Mouse (Mus musculus): Measurements from ENCODE around the gene Ankrd63. TPM values are rescaled to one million over a fixed set of nuclear protein-coding genes. Genes with fewer than 3 reads are reported as not detected.

Gene Ankrd63
- total and polyA plus RNA-seq, 3 experiments, result 0.08 to 0.53 TPM; not detected in 1

DNA sequence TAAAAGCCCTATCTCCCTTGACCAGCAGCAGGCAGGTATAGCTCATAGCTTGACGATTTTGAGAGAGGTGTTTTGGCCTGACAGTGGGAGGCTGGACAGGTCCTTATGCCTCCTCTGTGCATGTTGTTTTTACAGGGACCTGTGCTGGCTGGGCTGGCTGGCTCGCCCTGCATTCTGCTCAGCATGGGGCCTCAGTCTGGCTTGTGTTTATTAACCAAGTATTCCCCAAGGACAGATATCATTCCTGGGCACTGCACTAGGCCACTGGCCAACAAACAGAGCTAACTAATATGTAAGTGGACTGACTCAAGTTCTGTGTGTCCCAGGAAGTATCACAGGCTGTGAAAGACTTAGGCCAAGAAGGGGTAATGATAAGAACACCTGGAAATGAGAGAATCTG lies 34.0 kb downstream of the Ankrd63 start:
- Histone ChIP-seq H3K36me3 (ENCODE audit: control insufficient read depth in 1 of 2, insufficient read depth in 2 of 2, low read length in 2 of 2) (peaks cover 0 to 3% of the 10 kb centered on the region in 2 experiments; a peak in 1 of 4 replicates), H3K27me3 (ENCODE audit: control insufficient read depth in 1 of 2, insufficient read depth in 2 of 2, low read length in 2 of 2) (no peaks in the 10 kb centered on the region), H3K9ac (ENCODE audit: control insufficient read depth, low read depth, low read length, poor library complexity, severe bottlenecking) (no peak overlapping the region), H3K79me2 (ENCODE audit: control insufficient read depth, insufficient read depth, low read length, poor library complexity) (peaks cover under 1% of the 10 kb centered on the region), H3K9me3 (replicated peaks; ENCODE audit: insufficient read depth, low read length) (no peaks in the 10 kb centered on the region), H3K4me1 (ENCODE audit: control insufficient read depth in 1 of 2, insufficient read depth in 2 of 2, low read length in 2 of 2) (peaks cover 0 to 6% of the 10 kb centered on the region in 2 experiments; a peak in 1 of 4 replicates), H3K4me3 (ENCODE audit: control insufficient read depth in 1 of 2, insufficient read depth in 1 of 2, low read depth in 2 of 2, low read length in 2 of 2) (no peak overlapping the region), H3K27ac (ENCODE audit: control insufficient read depth, low read depth, low read length) (no peak overlapping the region)
- no peak for DNase-seq (ENCODE audit: low read depth, low spot score)
- no peak for TF ChIP-seq CHD2 (IDR thresholded peaks at IDR 0.05; ENCODE audit: low read length)

DNA sequence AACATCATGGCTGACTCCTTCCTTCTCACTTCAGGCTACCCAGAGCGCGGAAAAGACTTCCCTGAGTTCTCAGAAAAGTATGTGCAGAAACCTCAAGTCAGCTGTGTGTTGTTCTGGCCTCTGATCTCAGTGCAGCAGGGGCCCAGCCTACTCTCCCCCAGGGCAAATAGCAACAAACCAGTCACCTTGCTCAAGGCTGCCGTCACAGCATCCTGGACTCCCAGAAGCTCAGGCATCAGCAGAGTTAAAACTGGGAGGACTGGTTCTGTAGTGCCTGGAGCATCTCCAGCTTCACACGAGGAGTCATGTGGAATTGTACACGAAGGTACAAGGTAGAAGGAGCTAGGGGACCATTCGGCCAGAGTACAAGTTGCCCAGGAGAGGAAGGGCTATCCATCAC lies 34.5 kb downstream of the Ankrd63 start:
- H3K27me3 ChIP-seq (ENCODE audit: control insufficient read depth in 1 of 2, insufficient read depth in 2 of 2, low read length in 2 of 2), result no peaks in the 10 kb centered on the region
- H3K9ac ChIP-seq (ENCODE audit: control insufficient read depth, low read depth, low read length, poor library complexity, severe bottlenecking), result no peak overlapping the region
- TF ChIP-seq ETS1 (IDR thresholded peaks at IDR 0.05; ENCODE audit: low read depth, low read length) (no peak), TCF12 (IDR thresholded peaks at IDR 0.05; ENCODE audit: low read depth, low read length) (no peak), UBTF (IDR thresholded peaks at IDR 0.05; ENCODE audit: borderline replicate concordance, insufficient read depth, low read depth, low read length) (no peak), GABPA (IDR thresholded peaks at IDR 0.05; ENCODE audit: low read depth, low read length) (no peak), ZNF384 (IDR thresholded peaks at IDR 0.05; ENCODE audit: low read depth, low read length) (no peak), MYB (IDR thresholded peaks at IDR 0.05; ENCODE audit: low read depth, low read length) (no peak), KAT2A (conservative IDR thresholded peaks at IDR 0.05; ENCODE audit: low read depth, low read length) (no peak), TAL1 (IDR thresholded peaks at IDR 0.05; ENCODE audit: low read length) (no peak), MYC (IDR thresholded peaks at IDR 0.05; ENCODE audit: low read depth, low read length) (no peak)
- no peak for DNase-seq (ENCODE audit: low read depth, low spot score)
- no peak overlapping the region for H3K27ac ChIP-seq (ENCODE audit: control insufficient read depth, low read depth, low read length)
- H3K79me2 ChIP-seq (ENCODE audit: control insufficient read depth, insufficient read depth, low read length, poor library complexity), result peaks cover 6% of the 10 kb centered on the region
- peaks cover 0 to 9% of the 10 kb centered on the region in 2 experiments; a peak in 1 of 4 replicates for H3K4me1 ChIP-seq (ENCODE audit: control insufficient read depth in 1 of 2, insufficient read depth in 2 of 2, low read length in 2 of 2)
- H3K9me3 ChIP-seq (replicated peaks; ENCODE audit: insufficient read depth, low read length), result no peaks in the 10 kb centered on the region
- no peak overlapping the region for H3K4me3 ChIP-seq (ENCODE audit: control insufficient read depth in 1 of 2, insufficient read depth in 1 of 2, low read depth in 2 of 2, low read length in 2 of 2)
- peaks cover 0 to 6% of the 10 kb centered on the region in 2 experiments; a peak in 1 of 4 replicates for H3K36me3 ChIP-seq (ENCODE audit: control insufficient read depth in 1 of 2, insufficient read depth in 2 of 2, low read length in 2 of 2)

DNA sequence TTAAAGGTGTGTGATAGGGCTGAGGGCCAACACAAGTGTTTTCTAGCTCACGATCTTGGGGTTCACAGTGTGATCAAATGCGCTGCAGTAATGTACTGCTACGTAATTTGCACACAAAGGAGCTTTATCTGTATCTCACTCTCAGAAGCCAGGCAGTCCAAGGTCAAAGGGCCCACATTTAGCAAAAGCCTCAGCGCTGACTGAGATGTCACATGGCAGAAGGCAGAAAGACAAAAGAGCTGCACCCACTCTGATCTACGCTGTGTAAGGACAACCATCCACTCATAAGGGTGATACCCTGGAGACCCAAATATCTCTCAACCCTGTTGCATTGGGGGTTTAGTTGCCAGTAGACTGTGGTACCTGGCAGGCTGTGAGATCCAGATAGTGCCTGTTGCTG lies 36.6 kb downstream of the Ankrd63 start:
- Histone ChIP-seq H3K9ac (ENCODE audit: control insufficient read depth, low read depth, low read length, poor library complexity, severe bottlenecking) (no peak overlapping the region), H3K4me3 (ENCODE audit: control insufficient read depth in 1 of 2, insufficient read depth in 1 of 2, low read depth in 2 of 2, low read length in 2 of 2) (no peak overlapping the region), H3K79me2 (ENCODE audit: control insufficient read depth, insufficient read depth, low read length, poor library complexity) (peaks cover 15% of the 10 kb centered on the region), H3K9me3 (replicated peaks; ENCODE audit: insufficient read depth, low read length) (no peaks in the 10 kb centered on the region), H3K27me3 (ENCODE audit: control insufficient read depth in 1 of 2, insufficient read depth in 2 of 2, low read length in 2 of 2) (no peaks in the 10 kb centered on the region), H3K36me3 (ENCODE audit: control insufficient read depth in 1 of 2, insufficient read depth in 2 of 2, low read length in 2 of 2) (peaks cover 0 to 9% of the 10 kb centered on the region in 2 experiments; a peak in 2 of 4 replicates), H3K27ac (ENCODE audit: control insufficient read depth, low read depth, low read length) (no peak overlapping the region), H3K4me1 (ENCODE audit: control insufficient read depth in 1 of 2, insufficient read depth in 2 of 2, low read length in 2 of 2) (peaks cover 3 to 15% of the 10 kb centered on the region in 2 experiments)
- no peak for DNase-seq (ENCODE audit: low read depth, low spot score)
- TF ChIP-seq ZMIZ1 (IDR thresholded peaks at IDR 0.05; ENCODE audit: low read depth, low read length) (no peak), GABPA (IDR thresholded peaks at IDR 0.05; ENCODE audit: low read depth, low read length) (no peak)
